Mouse (Mus musculus): ENCODE results near the gene Rpl21.
A peak's percentile ranks its signal among the peaks of the same experiment; 100 is the strongest.

The Rpl21 gene

GRCm38 (mm10) chr5:146833673-146834201, 1.0 kb downstream of the Rpl21 start:
- DNase-seq (ENCODE audit: low spot score in 2 of 2): no peak

- no peak for DNase-seq (ENCODE audit: low spot score in 2 of 2)
These were observed 2.3 kb downstream of the Rpl21 start for GRCm38 (mm10) chr5:146834959-146835358.

GRCm38 (mm10) chr5:146837967-146838720, 5.5 kb downstream of the Rpl21 start:
- DNase-seq (ENCODE audit: low spot score in 2 of 2): no peak

GRCm38 (mm10) chr5:146838836-146839648, 6.4 kb downstream of the Rpl21 start:
- no peak for DNase-seq (ENCODE audit: low spot score in 2 of 2)

- DNase-seq (ENCODE audit: low spot score in 2 of 2): no peak
These were observed 7.1 kb downstream of the Rpl21 start for GRCm38 (mm10) chr5:146839760-146840159.

DNA sequence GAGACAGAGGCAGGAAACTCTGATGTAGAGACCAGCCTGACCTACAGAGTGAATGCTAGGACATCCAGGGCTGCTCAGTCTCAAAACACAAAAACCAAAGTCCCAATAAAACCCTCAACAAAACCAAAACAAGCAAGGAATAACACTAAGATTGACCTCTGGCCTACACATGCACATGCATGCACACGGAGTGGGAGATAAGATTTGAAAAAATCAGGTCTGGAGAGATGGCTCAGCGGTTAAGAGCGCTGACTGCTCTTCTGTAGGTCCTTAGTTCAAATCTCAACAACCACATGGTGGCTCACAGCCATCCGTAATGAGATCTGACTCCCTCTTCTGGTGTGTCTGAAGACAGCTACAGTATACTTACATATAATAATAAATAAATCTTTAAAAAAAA, 7.7 kb downstream of the Rpl21 start:
- DNase-seq (ENCODE audit: low spot score in 2 of 2): no peak

DNA sequence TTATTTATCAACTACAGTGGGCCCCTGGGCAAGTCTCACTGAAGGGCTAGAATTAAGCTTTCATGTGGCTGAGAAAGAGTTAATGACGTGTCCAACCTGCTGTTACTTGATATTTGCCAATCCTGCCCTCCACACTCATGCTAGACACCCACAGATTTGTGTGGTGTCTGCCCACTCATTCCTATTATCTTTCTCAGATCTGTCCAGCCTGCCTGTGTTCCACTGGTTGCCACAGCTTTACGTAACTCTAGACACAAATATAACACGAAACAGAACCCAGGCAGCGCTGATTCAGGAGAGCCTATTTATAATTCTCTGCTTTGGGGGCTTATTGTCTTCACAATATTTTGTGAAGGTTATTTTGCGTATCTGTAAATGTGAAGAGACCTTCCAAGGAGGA, 8.6 kb downstream of the Rpl21 start:
- no peak for DNase-seq (ENCODE audit: low spot score in 2 of 2)

GRCm38 (mm10) chr5:146841996-146842395, 9.3 kb downstream of the Rpl21 start:
- DNase-seq (ENCODE audit: low spot score in 2 of 2): no peak

GRCm38 (mm10) chr5:146844301-146844941, 11.7 kb downstream of the Rpl21 start:
- no peak for DNase-seq (ENCODE audit: low spot score in 2 of 2)

- DNase-seq (ENCODE audit: low spot score in 2 of 2): peak; percentile 59 to 78
These were observed 12.3 kb downstream of the Rpl21 start, which contains the start of gene Rasl11a for GRCm38 (mm10) chr5:146844945-146845365. TSS of gene Rasl11a (plus strand) at chr5:146845071.

DNA sequence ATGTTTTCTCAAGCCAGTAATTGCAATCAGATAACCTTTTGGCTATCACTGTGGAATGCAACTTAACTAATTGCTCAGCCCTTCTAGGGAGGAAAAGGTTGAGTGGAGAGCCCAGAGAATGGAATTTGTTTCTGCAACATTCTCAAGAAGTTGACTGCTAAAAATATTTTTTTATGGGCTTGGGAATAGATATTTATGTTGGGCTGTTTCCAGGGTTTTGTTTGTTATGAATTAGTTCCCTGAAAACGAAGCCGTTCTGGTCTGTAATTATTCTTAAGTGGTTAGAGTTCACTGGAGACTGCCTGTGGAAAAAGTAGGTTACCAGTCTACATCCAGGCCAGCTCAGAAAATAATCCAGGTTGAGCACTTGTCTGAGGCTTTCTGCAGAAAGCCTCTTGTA, 13.8 kb downstream of the Rpl21 start:
- no peak for DNase-seq (ENCODE audit: low spot score in 2 of 2)

GRCm38 (mm10) chr5:146848936-146849582, 16.4 kb downstream of the Rpl21 start:
- DNase-seq (ENCODE audit: low spot score in 2 of 2): no peak

DNA sequence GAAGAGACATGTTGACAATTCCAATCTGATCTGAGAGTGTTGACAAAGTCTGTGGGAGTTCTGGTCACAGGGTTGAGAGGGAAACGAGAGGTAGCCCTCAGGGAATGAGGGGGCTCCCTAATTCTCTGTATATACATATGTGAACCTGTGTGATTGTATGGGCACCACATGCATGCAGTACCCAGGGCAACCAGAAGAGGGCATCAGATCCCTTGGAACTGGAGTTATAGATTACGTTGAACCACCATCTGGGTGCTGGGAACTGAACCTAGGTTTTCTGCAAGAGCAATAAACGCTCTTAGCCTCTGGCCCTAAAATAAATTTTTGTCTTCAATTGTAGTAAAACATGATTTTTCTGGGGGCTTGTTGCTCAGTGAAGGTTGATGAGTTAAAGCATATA, 23.4 kb downstream of the Rpl21 start:
- DNase-seq (ENCODE audit: low spot score in 2 of 2): no peak

DNA sequence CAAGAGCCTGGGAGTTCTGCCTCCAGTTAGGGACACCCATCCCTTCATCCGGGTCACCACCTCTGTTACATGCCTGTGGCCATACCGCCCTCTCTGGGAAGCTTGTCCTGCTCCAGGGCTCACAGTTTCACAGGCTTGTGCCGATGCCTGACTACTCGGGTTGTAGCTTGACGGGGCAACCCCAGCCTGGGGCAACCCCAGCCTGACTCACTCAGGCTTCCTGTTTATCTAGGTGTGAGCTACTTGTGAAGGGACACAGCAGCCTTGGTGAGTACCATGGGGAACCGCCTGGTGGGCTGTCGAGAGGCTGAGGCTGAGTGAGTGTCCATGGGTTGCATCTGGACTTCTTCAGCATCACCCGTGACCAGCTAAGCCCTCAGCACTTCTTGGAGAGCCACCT, 24.9 kb downstream of the Rpl21 start:
- DNase-seq (ENCODE audit: low spot score in 2 of 2): no peak

DNA sequence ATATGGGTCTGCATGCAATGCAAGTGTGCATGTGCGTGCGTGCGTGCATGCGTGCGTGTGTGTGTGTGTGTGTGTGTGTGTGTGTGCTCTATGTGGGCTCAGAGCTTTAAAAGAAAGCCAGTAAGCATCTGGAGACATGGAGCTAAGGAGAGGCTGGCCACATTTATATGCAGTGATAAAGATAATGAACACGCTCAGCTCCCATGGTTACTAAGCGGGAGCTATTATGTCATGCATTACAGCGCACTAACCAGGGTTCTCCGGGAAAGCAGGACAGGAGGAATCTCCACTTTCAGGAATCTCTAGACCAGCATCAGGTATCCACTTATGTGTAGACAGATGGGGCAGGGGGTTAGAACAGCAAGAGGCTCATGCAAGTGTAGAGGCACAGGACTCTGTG, 26.1 kb downstream of the Rpl21 start:
- no peak for DNase-seq (ENCODE audit: low spot score in 2 of 2)

GRCm38 (mm10) chr5:146859246-146859645, 26.6 kb downstream of the Rpl21 start:
- DNase-seq (ENCODE audit: low spot score in 2 of 2): no peak

DNA sequence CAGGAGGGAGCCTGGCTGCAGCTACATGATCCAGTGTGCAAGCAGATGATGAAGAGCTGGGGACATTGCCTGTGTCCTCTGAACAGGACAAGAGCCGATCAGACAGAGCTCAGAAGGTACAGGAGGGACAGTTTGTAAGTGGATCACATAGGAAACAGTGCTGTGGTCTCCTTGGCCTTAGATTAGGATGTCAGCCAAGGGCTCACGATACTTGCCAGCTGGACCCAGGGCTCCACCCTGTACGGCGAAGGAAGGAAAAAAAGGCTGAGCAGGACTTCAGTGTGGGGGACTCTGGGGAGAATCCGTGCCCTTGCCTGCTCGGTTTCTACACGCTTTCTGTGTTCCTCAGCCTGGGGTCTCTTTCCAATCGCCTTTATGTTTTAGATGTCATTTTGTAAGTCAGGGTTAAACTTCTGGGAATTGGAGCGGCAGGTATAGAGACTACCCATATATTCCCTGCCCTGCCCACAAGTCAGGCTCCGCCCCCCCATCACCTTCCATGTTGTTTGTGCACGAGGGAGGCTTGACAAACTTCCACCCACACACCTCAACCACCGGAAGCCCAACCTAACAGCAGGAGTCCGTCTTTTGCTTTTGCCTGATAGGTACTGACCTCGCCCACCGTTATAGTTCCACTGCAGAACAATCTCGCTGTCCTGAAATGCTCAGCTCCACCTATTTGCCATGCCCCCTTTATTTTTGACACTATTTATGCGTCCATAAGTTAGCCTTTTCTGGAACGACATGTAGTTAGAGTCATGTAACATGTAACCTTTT, 27.7 kb downstream of the Rpl21 start:
- DNase-seq (ENCODE audit: low spot score in 2 of 2): no peak

GRCm38 (mm10) chr5:146861588-146861987, 28.9 kb downstream of the Rpl21 start:
- DNase-seq (ENCODE audit: low spot score in 2 of 2): peak in 1 of 2 experiments; percentile 6

DNA sequence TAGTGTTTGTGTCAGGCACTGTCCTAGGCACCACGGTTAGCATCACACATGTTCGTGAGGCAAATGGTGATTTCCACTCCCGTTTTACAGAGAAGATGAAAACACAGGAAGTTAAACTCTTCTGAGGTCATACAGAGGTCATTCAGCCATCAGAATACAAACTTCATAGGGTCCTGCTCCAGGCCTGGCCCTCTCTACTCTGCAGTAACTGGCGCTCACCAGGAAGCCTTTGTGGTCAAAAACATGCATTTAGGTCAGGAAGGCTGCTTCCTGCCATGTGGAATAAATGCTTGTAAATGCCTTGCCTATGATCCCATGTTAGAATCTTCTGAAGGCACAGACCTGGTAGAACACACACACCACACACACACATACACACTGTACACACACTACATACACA, 32.8 kb downstream of the Rpl21 start:
- DNase-seq (ENCODE audit: low spot score in 2 of 2): no peak

DNA sequence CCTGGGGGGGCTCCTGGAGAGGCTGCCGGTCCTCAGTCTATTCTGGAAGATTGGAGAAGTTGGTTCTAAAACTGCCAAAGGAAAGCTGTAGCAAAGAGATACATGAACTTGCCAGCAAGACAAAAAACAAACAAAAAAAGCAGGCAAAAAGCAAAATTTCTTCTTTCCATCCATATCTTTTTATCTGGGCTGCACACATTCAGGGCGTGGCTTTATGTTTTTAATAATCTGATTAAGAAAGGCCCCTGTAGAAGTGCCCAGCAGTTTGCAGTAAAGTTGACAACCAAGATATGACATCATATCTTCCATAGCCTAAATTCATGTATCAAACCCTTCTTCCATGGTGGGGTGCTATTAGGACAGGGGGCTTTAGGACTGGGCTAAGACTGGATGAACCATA, 33.6 kb downstream of the Rpl21 start:
- DNase-seq (ENCODE audit: low spot score in 2 of 2): no peak

Data from urinary bladder, postnatal 36 days (tissue).